Mouse (Mus musculus) kidney, adult 8-10 months (tissue): ENCODE measurements around the gene Tango6.
A peak's percentile ranks its signal among the peaks of the same experiment; 100 is the strongest.
"Not testable (repeated sequence)": the region's sequence is repeated elsewhere in the genome, so short reads cannot be mapped to it uniquely, and the experiment has no call there.

Experiments
- DNase-seq, 2 experiments: peaks; one replicate each; pipeline ENCODE4 v3.0.0; 2022

Tango6 gene

DNA sequence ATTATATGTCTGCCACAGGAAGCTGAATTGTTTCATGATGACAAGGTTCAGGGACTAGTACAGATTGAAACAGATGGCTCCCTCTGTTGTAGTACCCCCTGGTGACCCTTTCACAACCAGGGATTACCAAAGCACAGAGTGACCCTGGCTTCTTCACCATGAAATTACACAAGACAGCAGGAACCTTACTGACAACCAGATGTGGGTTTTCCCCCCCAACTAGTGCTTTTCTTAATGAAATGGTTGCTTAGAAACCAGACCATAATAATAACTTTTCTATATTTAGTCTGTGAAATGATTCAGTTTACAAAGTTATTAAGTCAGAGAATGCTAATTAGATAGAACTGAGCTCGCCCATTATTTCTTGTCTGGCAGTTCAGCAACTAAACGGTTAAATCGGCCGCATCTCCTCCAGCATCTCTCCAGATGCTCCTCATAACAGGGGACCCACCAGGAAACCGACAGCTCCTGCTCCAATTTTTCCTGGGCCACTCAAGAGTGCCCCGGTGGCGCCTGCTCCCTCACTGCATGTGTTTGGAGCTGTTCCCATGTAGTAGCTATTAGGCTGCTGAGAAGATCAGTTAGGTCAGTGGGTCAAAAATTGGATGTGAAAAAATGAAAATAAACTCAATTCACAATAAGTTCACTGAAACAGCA, 79.1 kb downstream of the Tango6 start:
- no peak for DNase-seq

DNA sequence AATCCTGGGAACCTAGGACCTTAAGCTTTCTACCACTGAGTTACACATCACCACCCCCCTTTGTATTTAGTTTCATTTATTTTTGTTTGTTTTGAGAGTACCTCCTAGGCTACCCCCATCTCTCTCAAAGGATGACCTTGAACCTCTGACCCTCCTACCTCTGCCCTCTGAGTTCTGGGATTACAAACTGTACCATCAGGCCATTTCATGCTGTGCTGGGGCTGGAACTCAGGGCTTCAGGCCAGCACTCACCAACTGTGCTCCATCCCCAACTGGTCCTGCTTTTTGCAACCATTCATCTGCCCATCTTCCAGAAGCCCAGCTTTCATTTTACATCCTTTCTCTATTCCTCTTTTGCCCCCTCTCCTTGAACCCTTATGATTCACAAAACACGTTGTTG, 81.7 kb downstream of the Tango6 start:
- DNase-seq, result no peak

DNA sequence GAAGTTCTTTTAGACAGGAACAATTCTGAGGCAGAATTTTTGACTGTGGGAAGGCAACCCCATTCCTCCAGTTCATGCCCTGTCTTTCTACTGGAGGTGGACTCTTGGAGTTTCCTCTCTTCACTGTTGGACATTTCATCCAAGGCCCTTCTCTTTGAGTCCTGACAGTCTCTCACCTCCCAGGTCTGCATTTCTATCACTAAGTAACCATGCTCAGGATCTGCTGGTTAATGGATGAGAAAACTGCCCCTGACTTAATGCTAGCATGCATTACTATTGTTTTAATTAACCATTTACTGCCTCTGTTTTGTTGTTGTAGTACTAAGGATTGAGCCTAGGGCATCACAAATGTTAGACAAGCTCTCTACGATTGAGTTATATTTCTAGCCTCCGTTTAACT, 82.7 kb downstream of the Tango6 start:
- DNase-seq, result peak; percentile 20 to 39

DNA sequence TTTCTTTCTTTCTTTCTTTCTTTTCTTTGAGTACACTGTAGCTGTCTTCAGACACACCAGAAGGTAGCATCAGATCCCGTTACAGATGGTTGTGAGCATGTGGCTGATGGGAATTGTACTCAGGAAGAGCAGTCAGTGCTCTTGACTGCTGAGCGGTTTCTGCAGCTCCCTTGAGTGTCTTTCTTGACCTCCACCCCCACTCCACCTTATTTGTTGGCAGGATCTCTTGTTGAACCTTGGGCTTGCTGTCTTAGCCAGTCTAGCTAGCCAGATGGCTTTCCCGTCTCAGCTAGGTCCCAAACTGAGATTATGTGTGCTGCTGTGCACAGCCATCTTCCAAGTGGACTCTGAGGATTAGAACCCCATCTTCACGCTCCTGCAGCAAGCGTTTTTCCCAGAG, 83.9 kb downstream of the Tango6 start:
- peak; percentile 64 to 67 for DNase-seq

DNA sequence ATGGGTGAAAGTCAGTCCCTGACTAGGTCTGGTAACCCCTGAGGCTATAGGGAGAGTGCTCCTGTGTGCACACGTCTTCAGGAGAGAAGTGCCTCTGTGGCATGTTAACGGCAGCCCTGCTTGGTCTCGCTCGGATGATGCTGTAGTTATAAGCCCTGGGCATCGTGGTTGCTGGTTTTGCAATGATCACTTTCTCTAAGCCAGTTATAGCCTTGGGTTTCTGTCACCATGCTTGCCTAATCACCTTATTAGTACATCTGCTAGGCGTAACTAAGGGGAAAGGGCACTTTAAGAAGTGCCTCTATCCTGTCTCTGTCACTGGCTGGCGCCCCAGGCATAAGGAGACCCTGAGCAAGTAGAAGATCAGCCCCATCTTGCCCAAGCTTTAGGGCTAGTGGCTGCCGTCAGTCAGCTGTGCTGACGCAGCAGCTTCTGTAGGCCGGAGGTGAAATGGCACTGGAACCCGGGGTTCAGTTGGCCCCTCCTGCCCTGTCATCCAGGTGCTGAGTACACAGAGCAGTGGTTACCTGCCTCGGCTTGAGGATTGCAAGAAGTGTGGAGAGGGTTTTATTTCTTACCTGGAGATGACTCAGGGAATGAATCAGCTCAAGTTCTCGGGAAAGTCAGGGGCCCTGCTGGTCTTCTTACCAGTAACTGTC, 86.4 kb downstream of the Tango6 start:
- DNase-seq, result no peak

DNA sequence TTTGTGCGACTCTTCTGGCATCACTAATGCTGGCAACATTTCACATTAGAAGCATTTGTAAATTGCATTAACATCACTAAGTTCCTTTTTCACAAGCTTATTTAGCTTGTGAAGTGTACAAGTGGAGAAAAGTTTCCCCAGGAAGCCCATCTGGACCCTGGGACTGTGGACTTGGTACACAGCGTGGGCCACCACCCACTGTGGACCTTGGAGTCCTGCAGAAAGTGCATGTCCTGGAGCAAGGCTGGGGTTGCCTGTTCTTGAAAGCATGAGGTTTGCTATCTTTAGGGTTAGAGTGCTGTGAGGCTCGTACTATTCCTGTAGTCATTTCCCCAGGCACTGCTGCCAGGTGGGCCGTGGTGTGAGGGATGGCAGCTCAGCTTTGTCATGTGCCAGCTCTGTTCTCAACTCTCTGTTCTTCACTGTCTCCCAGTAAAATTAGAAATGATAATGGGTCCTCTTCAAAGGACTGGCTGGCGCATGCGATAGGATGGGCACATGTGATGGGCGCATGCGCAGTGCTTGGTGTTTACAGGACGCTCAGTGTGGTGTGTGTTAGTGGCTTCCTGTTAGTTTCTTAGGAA, 87.8 kb downstream of the Tango6 start:
- DNase-seq, result peak in 1 of 2 experiments; percentile 44

DNA sequence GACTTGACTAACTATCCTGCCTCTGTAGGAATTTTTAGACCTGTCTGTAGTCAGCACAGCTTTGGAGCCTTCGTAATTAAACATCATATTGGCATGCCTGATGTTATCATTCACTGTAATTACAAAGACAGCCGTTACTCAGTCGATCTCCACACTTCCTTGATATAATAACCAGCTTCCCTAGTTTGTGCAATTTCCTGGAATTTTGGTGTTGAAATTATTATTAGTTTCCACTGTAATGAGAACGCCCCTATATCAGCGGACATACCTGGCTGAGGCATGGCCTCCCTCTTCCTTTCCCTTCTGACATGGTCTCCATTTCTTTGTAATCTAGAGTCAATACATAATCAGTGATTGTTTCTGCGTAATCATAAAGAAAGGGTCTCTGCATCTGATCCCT, 89.2 kb downstream of the Tango6 start:
- no peak for DNase-seq

DNA sequence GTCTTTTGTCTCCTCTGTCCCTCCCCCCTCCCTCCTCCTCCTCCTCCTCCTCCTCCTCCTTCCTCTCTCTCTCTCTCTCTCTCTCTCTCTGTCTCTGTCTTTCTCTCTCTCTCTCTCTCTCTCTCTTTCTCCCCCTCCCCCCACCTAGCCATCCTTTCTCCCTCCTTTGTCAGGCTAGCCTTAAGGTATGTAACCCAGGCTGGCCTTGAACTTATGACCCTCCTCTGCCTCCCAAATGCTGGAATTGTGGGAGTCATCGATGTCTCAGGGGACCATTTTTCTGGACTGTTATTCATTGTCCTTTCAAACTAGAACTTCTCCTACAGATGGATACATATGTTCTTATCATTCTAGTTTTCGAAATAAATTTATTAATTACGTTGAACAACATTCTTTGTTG, 89.6 kb downstream of the Tango6 start:
- DNase-seq, result no peak

DNA sequence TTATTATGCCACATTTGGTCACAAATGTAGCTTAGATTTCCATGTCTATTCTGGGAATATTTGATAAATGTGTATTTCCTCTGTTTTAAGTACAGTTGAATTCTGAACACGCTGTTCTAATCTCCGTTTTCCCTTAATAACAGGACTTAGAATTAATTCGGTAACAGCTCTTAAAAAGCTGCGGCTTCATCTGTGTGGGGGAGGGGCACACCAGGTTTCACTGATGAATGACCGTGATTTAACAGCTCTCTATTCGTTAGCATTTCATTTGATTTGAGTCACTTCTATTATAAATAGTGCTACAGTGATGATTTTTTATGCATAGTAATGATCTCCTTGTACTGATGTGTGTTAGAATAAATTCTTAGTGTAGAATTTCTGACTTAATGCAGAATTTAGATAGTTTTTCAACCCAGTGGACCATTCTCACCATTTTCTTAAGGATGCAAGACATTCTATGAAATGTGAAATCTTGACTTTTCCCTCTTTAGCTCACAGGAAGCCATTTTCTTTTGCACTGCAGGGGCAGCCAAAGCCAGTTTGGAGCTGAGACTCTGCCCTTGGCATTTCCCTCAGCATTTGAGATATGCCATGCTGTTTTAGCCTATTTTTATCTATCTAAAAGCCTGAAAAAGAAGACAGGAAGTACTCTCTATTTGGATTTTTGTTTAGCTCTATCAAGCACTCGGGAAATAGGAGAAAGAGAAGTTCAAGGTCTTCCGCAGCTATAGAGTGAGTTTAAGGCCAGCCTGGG, 91.9 kb downstream of the Tango6 start:
- DNase-seq, result no peak

DNA sequence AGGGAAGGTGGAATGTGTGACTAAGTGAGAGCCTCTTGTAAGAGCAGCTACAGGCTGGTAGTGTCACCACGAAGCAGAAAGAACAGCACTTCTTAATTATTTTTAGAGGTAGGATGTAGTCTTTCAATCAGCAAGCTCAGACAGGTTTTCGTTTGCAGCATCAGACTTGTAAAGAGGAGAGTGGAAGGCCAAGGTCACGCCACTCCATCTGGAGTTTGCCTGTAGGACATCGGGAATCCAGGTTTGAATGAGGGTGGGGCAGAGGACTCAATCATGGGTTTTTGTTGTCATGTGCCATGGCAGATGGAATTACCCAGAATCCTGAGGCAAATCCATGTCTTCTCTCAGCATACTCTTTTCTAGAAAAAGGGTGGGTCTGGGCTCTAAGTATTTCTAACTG, 106.8 kb downstream of the Tango6 start:
- no peak for DNase-seq

DNA sequence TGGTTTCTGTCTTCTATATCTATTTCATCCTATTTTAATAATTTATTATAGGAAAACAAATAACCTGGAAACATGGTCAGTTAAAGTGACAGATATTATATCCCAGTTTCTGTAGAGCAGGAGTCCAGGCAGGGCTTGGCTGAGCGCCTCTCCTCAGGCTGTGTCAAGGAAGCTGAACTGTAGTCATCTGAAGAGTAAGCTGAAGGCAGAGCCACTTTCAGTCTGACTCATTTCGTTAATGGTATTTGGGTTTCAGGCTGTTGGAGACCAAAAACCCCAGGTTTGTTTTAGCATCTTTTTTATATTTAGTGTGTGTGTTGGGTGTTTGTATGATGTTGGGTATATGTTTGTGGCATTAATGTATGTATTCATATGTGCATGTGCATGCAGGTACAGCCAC, 112.0 kb downstream of the Tango6 start:
- no peak for DNase-seq

DNA sequence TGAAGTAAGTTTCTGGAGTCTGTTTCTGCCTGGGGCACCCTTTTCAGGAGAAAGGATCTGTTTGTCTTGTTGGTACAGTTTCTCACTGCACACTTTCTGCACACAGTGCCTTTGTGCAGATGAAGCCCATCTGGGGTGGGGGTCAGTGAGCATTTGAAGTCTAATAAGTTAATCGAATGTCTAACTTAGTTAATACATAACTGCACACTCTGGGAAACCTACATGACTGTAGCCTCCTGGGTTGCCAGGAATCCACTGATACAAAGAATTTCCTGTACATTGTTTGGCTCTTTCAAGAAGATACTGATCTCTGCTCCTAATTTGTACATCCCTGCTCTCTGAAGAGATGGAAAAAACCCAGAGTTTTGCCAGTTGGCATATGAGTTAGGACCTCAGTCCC, 117.0 kb downstream of the Tango6 start:
- peak; percentile 15 to 35 for DNase-seq

DNA sequence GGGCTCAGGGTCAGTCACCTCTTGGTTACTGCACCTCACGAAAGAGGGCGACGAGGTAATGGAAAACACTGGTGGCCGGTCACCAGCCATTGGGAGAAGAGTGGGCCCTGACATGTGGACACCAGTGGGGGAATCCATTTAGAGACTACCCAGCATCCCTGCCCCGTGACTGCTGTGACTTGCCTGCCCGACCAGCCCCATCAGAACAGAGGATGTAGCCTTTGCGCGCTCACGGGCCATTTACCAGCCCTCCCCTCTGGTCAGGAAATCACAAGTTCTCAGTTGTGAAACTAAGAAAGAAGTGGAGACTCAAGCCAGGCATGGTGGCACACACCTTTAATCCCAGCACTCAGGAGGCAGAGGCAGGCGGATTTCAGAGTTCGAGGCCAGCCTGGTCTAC, 118.4 kb downstream of the Tango6 start:
- no peak for DNase-seq

DNA sequence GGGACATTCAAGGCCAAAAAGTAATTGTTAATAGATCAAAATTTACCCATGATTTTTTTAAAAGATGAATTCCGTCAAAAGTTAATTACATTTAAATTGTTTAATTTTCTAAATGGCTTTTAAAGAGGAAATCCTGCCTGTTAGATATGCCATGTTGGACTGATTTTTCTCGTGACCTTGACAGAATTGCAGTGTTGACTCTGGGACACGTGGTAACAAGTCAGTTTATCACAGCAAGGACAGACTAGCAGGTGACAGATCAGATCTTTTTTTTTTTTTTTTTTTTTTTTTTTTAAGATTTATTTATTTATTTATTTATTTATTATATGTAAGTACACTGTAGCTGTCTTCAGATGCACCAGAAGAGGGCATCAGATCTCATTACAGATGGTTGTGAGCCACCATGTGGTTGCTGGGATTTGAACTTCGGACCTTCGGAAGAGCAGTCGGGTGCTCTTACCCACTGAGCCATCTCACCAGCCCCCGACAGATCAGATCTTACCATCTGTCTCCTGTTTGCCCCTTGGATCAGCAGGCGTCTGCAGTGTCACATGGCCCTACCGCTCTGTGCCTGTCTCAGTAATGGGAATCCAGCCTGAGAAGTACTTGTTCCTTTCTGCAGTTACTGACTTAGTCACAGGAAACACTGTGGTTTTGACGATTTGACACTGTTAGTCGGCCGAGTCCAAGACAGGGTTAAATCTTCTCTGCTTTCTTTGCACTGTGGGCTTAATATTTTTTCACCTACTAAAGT, 119.7 kb downstream of the Tango6 start:
- not testable (repeated sequence) for DNase-seq

DNA sequence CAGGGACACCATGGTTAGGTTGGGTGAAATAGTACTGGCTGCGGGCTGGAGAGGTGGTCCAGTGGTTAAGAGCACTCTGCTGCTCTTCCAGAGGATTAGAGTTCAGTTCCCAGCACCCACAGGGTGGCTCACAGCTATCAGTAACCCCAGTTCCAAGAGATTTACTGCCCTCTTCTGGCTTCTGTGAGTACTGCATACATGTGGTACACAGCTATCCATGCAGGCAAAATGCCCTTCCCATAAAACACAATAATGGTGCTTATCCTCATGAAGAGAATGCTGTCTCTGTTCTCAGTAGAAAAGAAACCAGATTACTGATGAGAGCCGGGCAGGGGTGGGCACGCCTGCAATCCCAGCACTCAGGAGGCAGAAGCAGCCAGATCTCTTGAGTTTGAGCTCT, 123.0 kb downstream of the Tango6 start:
- DNase-seq, result no peak

DNA sequence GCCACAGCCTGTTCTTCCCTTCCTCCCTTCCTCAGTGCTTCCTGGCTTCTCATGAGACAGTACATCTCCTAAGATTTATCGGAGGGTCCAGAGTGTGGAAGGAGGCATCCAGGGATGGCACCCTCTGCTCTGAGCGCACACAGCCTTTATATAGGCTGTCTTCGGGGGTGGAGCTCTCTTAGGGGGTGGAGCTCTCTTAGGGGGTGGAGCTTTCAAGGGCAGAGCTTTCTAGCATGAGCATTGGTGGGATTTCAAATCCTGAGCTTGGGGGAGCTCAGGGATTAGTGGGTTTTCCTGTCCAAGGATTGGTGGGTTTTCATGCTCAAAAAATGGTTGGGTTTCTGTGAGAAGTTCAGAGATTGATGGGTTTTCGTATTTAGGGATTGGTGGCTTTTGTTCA, 124.6 kb downstream of the Tango6 start:
- DNase-seq, result no peak

DNA sequence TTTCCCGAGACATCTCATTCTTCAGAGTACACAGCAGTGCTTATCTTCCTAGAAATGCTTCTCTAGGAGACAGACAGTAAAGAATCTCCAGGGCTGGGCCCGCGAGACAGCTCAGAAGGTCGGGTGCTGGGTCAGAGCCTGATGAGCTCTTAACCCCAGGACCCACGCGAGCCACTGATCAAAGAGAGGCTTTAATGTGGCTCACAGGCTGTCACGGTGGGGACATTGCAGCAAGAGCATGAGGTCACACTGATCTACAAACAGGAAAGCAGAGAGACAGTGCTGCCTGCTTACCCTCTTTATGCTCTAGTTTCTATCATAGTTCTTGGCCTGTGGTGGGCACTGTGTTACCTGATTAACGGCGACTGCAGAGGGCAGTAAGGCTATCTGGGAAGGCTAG, 126.9 kb downstream of the Tango6 start:
- DNase-seq, result no peak

DNA sequence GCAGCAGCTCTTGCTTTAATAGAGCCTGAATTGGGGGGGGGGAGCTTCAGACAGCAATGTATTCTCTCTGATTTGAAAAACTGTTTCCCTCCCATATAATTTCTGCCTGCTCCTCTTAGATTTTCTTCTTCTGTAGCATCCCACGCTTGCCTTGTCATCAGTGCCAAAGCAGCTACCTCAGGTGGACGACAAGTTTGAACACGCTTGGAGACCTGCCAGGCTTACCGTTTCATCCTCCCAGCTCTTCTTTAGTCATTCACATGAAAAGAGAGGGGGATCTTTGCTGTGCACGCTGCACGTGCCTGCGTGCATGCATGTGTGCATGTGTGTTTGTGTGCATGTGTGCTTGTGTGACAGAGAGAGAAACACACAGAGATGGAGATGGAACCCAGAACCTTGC, 127.5 kb downstream of the Tango6 start:
- DNase-seq, result no peak

DNA sequence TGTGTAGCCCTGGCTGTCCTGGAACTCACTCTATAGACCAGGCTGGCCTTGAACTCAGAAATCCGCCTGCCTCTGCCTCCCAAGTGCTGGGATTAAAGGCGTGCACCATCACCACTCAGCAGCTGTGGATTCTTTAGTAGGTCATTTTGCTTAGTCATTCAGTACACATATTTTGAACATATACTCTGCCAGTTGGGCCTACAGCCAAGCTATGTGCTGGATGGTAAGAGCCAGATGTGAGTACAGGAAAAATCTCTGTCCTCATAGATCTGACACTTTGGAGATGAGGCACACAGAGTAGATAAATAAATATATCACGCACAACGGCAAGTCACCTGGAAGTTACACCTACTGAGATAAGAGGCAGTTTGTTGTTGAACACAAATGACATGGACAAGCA, 129.7 kb downstream of the Tango6 start:
- DNase-seq, result no peak

DNA sequence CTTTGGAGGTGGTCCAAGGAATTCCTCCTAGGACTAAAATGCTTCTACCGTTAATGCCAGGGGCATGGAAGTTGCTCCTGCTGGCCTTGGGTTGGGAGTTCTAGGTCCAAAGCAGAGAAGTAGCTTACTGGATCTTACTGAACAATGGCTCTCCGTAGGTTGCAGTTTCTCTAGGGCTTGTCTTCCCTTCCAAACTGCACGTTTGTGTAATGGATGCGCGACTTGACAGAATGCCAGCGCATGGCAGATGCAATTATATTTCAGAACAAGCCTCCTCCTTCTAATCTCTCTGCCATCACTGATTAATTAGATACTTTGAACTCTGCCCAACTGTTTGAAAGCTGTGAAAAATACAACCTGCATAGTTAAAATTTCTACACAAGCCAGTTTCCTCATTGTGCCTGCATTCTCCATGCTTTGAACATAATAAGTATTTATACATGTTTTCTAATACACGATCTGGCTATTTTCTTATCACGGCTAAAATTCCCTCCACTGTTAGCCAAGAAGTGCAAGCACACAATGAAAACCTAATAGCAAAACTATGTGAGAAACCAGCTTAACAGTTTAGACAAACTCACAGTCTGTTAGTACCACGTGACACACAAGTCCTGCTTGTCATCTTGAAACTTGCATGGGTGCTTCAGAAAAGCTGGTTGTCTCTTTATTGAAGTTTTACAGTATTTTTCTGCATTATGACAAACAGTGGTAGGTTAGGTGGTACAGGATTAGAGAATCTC, 133.7 kb downstream of the Tango6 start:
- peak; percentile 31 to 62 for DNase-seq

DNA sequence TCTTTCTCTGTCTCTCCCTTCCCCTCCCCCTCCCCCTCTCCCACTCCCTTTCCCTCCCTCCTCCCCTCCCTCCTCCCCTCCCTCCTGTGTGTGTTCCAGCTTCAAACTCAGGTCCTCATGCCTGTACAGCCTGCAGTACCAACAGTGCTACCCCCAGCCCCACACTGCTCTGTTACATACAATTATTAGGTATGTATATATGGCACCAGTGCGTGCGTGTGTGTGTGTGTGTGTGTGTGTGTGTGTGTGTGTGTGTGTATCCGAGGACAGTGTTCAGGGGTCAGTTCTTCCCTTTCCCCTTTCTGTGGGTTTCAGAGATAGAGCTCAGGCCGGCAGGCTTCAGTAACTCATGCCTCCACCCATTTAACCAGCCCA, 134.3 kb downstream of the Tango6 start:
- no peak for DNase-seq
